Mouse (Mus musculus): ENCODE measurements around the gene Zfp352.
A peak's percentile ranks its signal among the peaks of the same experiment; 100 is the strongest.
"Not testable (repeated sequence)": the region's sequence is repeated elsewhere in the genome, so short reads cannot be mapped to it uniquely, and the experiment has no call there.

Zfp352 gene

GRCm38 (mm10) chr4:90218520-90218919 lies at the start of gene Zfp352:
TSS of gene Zfp352 (plus strand) at chr4:90218820.
- no peak for DNase-seq

GRCm38 (mm10) chr4:90170890-90171483 lies 47.6 kb upstream of the Zfp352 start:
- DNase-seq, result peak; percentile 18 to 29

- DNase-seq, result no peak
These were observed 44.6 kb upstream of the Zfp352 start for GRCm38 (mm10) chr4:90174036-90174435.

GRCm38 (mm10) chr4:90203421-90203820 lies 15.2 kb upstream of the Zfp352 start:
- DNase-seq, result no peak

- DNase-seq, result no peak
These were observed 7.1 kb upstream of the Zfp352 start for GRCm38 (mm10) chr4:90211475-90211874.

GRCm38 (mm10) chr4:90212076-90212475 lies 6.5 kb upstream of the Zfp352 start:
- no peak for DNase-seq

GRCm38 (mm10) chr4:90235646-90236045 lies 17.0 kb downstream of the Zfp352 start:
- not testable (repeated sequence) for DNase-seq

- DNase-seq, result no peak
These were observed 51.2 kb downstream of the Zfp352 start for GRCm38 (mm10) chr4:90269781-90270180.

Measured in cerebellum, postnatal 14 days (tissue).